Mouse (Mus musculus): ENCODE data around the gene Zfp746.

Gene Zfp746

DNA sequence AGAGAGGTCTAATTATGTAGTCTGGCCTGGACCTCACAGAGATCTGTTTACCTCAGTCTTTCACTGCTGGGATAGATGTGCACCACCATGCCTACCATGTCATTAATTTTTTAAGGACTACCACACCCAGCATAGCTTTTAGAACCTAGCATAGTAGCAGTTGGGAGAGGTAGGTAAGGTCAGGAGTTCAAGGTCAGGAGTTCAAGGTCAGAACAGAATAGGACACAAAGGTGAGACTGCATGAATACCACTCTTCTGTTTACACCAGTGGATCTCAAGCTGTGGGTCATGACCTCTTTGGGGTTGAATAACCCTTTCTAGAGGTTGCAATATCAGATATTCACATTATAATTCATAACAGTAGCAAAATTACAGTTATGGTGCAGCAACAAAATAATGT lies 53.7 kb downstream of the Zfp746 start:
- DNase-seq: no peak

DNA sequence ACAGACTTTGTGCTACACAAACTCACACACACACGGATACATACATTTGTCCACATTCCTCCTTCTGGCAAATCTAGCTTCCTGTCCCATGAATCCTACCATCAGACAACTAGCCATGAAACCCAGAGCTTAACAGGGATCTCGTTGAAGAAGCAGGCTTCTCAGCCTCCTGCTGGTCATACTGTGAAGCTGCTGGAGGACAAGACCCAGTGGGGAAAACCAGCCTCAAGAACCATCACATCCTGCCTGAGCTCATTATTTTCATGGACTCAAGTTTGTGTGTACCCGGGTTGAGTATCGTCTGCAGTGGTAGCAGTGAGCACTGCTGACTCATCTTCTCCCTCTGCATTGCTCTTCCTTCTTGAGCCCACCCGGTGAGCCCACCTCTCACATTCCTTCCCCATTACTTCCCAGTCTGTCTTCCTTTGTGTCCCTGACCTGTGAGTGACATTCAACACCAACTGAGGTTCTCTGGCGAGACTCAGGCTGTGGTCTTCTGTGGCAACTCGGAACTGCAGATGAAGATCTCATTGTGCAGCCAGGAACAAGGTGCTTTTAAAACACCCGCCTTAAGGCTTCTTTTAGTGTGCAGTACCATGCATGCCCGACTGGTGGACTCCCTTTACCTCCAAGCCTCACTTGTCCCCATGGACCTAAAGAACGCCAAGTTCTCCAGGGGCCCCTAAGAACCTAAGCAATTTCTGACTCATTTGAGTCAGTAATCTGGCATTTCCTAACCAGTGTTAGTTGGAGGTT lies 60.3 kb downstream of the Zfp746 start:
- DNase-seq: no peak

DNA sequence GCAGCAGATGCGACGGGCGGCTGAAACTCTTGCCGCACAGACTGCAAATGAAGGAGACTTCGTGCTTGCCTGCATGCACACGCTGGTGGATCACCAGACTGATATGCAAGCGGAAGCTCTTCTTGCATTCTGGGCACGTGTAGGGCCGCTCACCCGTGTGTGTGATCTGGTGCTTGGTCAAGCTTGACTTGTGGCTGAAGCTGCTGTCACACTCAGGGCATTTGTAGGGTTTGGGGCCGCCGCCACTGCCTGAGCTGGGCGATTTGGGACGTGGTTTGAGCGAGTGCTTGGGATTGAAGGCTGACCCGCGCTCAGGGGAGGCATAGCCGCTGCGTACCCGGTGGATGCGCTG lies 61.4 kb downstream of the Zfp746 start:
- no peak for DNase-seq

DNA sequence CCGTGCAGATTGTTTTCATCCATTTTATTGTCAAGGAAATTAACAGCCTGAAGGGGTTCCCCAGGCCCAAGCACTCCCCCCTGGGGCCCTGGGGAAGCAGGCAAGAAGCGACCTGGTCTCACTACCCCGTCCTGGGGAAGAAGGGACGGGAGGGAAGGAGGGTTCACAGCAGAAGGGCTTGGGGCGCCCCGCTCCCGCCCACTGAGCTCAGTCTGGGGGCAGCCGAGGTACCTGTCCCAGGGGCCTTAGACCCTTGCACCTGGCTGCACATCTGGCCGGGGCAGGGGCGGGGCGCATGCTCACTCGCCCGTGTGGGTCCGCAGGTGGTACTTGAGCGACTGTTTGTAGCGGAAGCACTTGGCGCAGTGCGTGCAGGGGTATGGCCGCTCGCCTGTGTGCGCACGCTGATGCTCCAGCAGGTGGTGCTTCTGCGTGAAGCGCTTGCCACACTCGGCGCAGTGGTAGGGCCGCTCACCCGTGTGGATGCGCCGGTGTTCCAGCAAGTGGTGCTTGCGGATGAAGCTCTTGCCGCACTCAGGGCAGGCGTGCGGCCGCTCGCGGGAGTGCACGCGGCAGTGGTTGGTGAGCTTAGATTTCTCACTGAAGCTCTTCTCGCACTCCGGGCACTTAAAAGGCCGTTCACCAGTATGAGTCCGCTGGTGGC lies 61.9 kb downstream of the Zfp746 start:
- no peak for DNase-seq

DNA sequence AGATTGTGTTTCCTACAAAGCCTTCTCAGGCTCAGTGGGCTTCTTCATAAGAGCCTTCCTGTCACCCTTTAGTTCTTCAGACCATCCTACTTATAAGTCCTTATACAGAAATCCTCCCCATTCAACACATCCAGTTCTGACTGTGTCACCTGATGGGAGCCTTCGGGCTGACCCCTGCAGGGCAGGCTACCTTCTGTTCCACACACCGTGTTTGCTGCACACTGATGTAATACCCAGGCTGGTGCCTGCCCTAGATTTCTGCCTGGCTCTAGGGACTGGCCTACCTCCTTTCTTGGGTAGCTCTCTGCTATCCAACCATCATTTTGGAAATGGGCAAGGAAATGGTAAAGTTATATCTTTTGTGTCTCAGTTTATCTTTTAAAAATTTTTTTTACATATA lies 63.7 kb downstream of the Zfp746 start:
- no peak for DNase-seq

DNA sequence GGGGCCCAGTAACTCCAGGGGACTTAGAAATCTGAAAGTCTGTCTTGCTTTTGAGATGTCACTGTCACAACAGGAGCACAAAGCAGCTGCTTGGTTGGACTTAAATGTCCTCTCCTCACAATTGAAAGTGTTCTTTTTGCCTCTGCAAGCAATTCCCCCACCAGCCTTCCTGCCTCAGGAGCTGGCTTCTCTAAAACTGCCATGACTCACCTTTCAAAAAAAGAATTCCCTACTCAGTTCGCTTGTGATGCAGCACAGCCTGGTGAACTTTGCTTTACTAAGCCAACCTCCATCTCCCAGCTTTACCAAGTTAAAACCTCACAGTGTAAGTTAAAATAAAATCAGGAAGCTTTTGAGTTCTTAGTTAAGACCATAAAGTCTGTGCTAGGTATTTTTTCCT lies 64.7 kb downstream of the Zfp746 start:
- DNase-seq: no peak

DNA sequence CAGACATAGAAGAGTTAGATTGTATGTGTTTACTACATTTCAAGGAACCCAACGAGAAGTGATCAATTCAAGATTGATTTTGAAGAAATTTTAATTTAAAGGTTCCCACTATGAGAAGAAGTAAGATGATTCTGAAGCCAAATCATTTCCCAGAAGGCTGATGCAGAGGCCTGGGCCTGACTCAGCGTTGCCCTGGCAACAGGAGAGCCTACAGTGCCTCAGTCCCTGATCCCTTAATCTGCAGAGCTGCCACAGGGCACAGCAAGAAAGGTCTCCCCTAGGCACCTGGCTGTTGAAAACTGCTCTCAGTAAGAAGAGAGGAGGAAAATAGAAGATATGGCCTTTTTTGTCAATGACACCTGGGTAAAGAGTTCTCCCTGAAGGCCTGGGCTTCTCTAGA lies 66.4 kb downstream of the Zfp746 start:
- DNase-seq: no peak

DNA sequence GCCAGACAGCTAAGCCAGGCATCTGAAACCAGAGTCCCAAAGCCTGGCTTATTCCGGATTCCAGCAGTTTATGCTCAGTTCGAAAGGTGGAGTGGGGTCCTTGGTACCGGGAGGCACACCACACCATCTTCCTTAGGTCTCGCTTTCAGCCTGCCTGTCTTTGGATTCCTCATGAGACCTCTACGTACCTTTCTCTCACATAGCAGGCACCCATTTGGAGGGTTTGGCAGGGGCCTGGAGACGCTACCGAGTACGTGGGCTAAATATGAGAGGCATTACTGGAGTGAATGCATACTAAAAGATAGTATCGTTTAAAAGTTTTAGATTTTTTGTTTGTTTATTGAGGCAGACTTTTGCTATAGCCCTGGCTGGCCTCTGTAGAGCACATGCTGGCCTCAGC lies 69.6 kb downstream of the Zfp746 start:
- no peak for DNase-seq

DNA sequence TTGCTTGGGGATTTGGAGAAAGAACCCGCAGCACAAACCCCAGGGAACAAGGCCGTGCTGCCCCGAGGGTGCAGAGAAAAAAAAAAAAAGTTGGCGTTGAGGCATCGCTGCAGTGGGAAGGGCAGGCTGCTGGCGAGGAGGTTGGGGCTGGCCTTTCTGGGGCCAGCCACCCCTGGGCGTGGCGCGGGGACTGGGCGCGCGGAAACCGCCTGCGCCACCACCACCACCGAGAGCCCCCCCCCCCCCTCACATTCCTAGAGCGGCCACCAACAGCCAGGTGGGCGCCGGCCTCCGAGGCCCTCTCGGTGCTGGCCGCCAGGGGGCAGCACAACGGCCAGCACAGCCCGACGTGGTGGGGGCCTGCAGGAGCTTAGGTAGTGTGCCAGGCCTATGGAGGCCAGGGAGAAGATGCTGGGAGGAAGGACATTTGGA lies 70.3 kb downstream of the Zfp746 start:
- DNase-seq: peak; percentile 49 to 77
